ENCODE assay signal across 18 mouse cellular contexts in genomic region chr10:68672291-68672690, GRCm38 (mm10). TPM values are rescaled to one million over a fixed set of nuclear protein-coding genes. Genes with fewer than 3 reads are reported as not detected.
DNase-seq lines count a peak whose midpoint lies in the region; ATAC-seq lines count a peak whose summit lies in the region.
"Had no signal": no experiment of that assay in that cellular context is flagged by ENCODE, and none has a peak within 500 bp of the region (broad histone marks: within the 10 kb centered on the region; RNA-seq: fewer than 3 reads in every experiment).

No protein-coding gene starts in this region.

- peaks cover 7% of the 10 kb centered on the region for H3K4me1 ChIP-seq in heart, embryonic 15.5 days (replicated peaks)
- H3K4me1 ChIP-seq in heart, embryonic 10.5 days = peaks cover 6% of the 10 kb centered on the region; the same call in 1 of the 2 replicates
- H3K4me1 ChIP-seq in midbrain, embryonic 14.5 days (ENCODE audit: control insufficient read depth, insufficient read depth, low read length) = peaks cover 3% of the 10 kb centered on the region; the same call in 1 of the 2 replicates
- H3K4me1 ChIP-seq in midbrain, embryonic 10.5 days = 0 out of 2 replicates have a peak, but pooled peaks cover 3% of the 10 kb centered on the region
- no peaks in the 10 kb centered on the region for H3K4me1 ChIP-seq in embryonic facial prominence, embryonic 11.5 days (ENCODE audit: control insufficient read depth, insufficient read depth, low read length)
- H3K4me1 ChIP-seq: hindbrain, embryonic 13.5 days; liver, embryonic 12.5 days; neural tube, embryonic 12.5 days had no signal

- H3K27me3 ChIP-seq in heart, embryonic 15.5 days = no peaks in the 10 kb centered on the region
- H3K27me3 ChIP-seq in heart, embryonic 10.5 days (ENCODE audit: insufficient read depth, poor library complexity, severe bottlenecking) = no peaks in the 10 kb centered on the region
- no peaks in the 10 kb centered on the region for H3K27me3 ChIP-seq in midbrain, embryonic 14.5 days (ENCODE audit: control insufficient read depth, insufficient read depth, low read length)
- no peaks in the 10 kb centered on the region for H3K27me3 ChIP-seq in midbrain, embryonic 10.5 days (ENCODE audit: low read depth, poor library complexity, severe bottlenecking)
- no peaks in the 10 kb centered on the region for H3K27me3 ChIP-seq in embryonic facial prominence, embryonic 11.5 days (ENCODE audit: control insufficient read depth, insufficient read depth, low read length)
- H3K27me3 ChIP-seq: embryonic facial prominence, embryonic 12.5 days; hindbrain, embryonic 13.5 days; liver, embryonic 12.5 days; neural tube, embryonic 12.5 days had no signal

- WGBS in heart, embryonic 15.5 days = 64% methylated on average over 12 of the region's 12 CpGs
- 85% methylated on average over 12 of the region's 12 CpGs for WGBS in heart, embryonic 10.5 days
- WGBS in midbrain, embryonic 14.5 days = 80% methylated on average over 12 of the region's 12 CpGs
- 90% methylated on average over 12 of the region's 12 CpGs for WGBS in midbrain, embryonic 10.5 days
- 58% methylated on average over 12 of the region's 12 CpGs for WGBS in embryonic facial prominence, embryonic 11.5 days

- H3K36me3 ChIP-seq in heart, embryonic 15.5 days = no peaks in the 10 kb centered on the region
- no peaks in the 10 kb centered on the region for H3K36me3 ChIP-seq in heart, embryonic 10.5 days
- no peaks in the 10 kb centered on the region for H3K36me3 ChIP-seq in midbrain, embryonic 14.5 days (ENCODE audit: control insufficient read depth, insufficient read depth, low read length)
- no peaks in the 10 kb centered on the region for H3K36me3 ChIP-seq in midbrain, embryonic 10.5 days
- no peaks in the 10 kb centered on the region for H3K36me3 ChIP-seq in embryonic facial prominence, embryonic 11.5 days (replicated peaks; ENCODE audit: control insufficient read depth, insufficient read depth, low read depth, low read length)
- H3K36me3 ChIP-seq: embryonic facial prominence, embryonic 12.5 days; hindbrain, embryonic 13.5 days; liver, embryonic 12.5 days; neural tube, embryonic 12.5 days had no signal

- DNase-seq in heart, embryonic 10.5 days (ENCODE audit: low spot score) = no peak
- peak; percentile 7 for DNase-seq in midbrain, embryonic 14.5 days
- no peak for DNase-seq in midbrain, embryonic 10.5 days (ENCODE audit: low spot score)
- peak; percentile 29 for DNase-seq in embryonic facial prominence, embryonic 11.5 days (ENCODE audit: low spot score)
- peak; percentile 12 for DNase-seq in mesoderm, embryonic 11.5 days (ENCODE audit: low read depth, low spot score)
- no peak for DNase-seq in frontal cortex, adult 2 months (ENCODE audit: extremely low spot score in 1 of 2, low spot score in 1 of 2)
- DNase-seq: adrenal gland, postnatal 25 days; cerebellum, adult 9-11 months; heart, adult 2 months; heart, postnatal 14 days; right cerebral cortex, postnatal 14 days had no signal

- ATAC-seq in heart, embryonic 15.5 days (replicated peaks; ENCODE audit: insufficient number of reproducible peaks, insufficient read depth, low FRiP score, low read depth) = no peak
- ATAC-seq in midbrain, embryonic 14.5 days (ENCODE audit: low FRiP score, low TSS enrichment) = no peak
- 0 out of 2 replicates have a peak, but pooled peaks have one; percentile 48 for ATAC-seq in embryonic facial prominence, embryonic 11.5 days (replicated peaks; ENCODE audit: insufficient number of reproducible peaks, low FRiP score, low TSS enrichment, low read depth)
- no peak for ATAC-seq in megakaryocyte progenitor cell, adult 5-6 weeks (replicated peaks; ENCODE audit: poor library complexity)
- ATAC-seq: intestine, embryonic 16.5 days; liver, embryonic 12.5 days had no signal

- H3K9ac ChIP-seq in heart, embryonic 15.5 days = no peak overlapping the region
- no peak overlapping the region for H3K9ac ChIP-seq in midbrain, embryonic 14.5 days (replicated peaks; ENCODE audit: low read length)
- no peak overlapping the region for H3K9ac ChIP-seq in embryonic facial prominence, embryonic 11.5 days (replicated peaks; ENCODE audit: low read length)
- H3K9ac ChIP-seq: embryonic facial prominence, embryonic 12.5 days; hindbrain, embryonic 13.5 days; liver, embryonic 12.5 days; neural tube, embryonic 12.5 days had no signal

- H3K9me3 ChIP-seq in heart, embryonic 15.5 days (replicated peaks) = no peaks in the 10 kb centered on the region
- no peaks in the 10 kb centered on the region for H3K9me3 ChIP-seq in heart, embryonic 10.5 days
- no peaks in the 10 kb centered on the region for H3K9me3 ChIP-seq in midbrain, embryonic 14.5 days (ENCODE audit: control insufficient read depth, low read length)
- H3K9me3 ChIP-seq in midbrain, embryonic 10.5 days (replicated peaks) = no peaks in the 10 kb centered on the region
- no peaks in the 10 kb centered on the region for H3K9me3 ChIP-seq in embryonic facial prominence, embryonic 11.5 days (replicated peaks; ENCODE audit: control insufficient read depth, low read length)
- H3K9me3 ChIP-seq: embryonic facial prominence, embryonic 12.5 days; hindbrain, embryonic 13.5 days; liver, embryonic 12.5 days; neural tube, embryonic 12.5 days had no signal

- no peak overlapping the region for H3K4me2 ChIP-seq in heart, embryonic 15.5 days
- H3K4me2 ChIP-seq in midbrain, embryonic 14.5 days (ENCODE audit: low read length) = no peak overlapping the region
- no peak overlapping the region for H3K4me2 ChIP-seq in embryonic facial prominence, embryonic 11.5 days (ENCODE audit: low read depth, low read length)
- H3K4me2 ChIP-seq: embryonic facial prominence, embryonic 12.5 days; hindbrain, embryonic 13.5 days; liver, embryonic 12.5 days; neural tube, embryonic 12.5 days had no signal

- H3K4me3 ChIP-seq in heart, embryonic 15.5 days = no peak overlapping the region
- no peak overlapping the region for H3K4me3 ChIP-seq in heart, embryonic 10.5 days
- H3K4me3 ChIP-seq in midbrain, embryonic 14.5 days (replicated peaks; ENCODE audit: low read depth, low read length) = no peak overlapping the region
- no peak overlapping the region for H3K4me3 ChIP-seq in midbrain, embryonic 10.5 days
- H3K4me3 ChIP-seq in embryonic facial prominence, embryonic 11.5 days (ENCODE audit: low read depth, low read length) = no peak overlapping the region
- H3K4me3 ChIP-seq: embryonic facial prominence, embryonic 12.5 days; heart, adult 2 months; hindbrain, embryonic 13.5 days; liver, embryonic 12.5 days; neural tube, embryonic 12.5 days had no signal

- peak overlapping the region; percentile 16; the same call in 1 of the 2 replicates for H3K27ac ChIP-seq in heart, embryonic 15.5 days
- H3K27ac ChIP-seq in heart, embryonic 10.5 days = no peak overlapping the region
- H3K27ac ChIP-seq in midbrain, embryonic 14.5 days (replicated peaks; ENCODE audit: low read depth, low read length) = peak overlapping the region; percentile 16
- no peak overlapping the region for H3K27ac ChIP-seq in midbrain, embryonic 10.5 days (replicated peaks)
- H3K27ac ChIP-seq in embryonic facial prominence, embryonic 11.5 days (replicated peaks; ENCODE audit: low read depth, low read length) = no peak overlapping the region
- H3K27ac ChIP-seq: embryonic facial prominence, embryonic 12.5 days; heart, adult 2 months; hindbrain, embryonic 13.5 days; liver, embryonic 12.5 days; neural tube, embryonic 12.5 days had no signal

RNA-seq across cellular contexts. Expression of gene Tmem26, which starts 51.2 kb away (rescaled TPM):
- 4.0 and 5.6 TPM in 2 replicates for polyA plus RNA-seq in heart, embryonic 15.5 days (2015; fragmentation: Nextera tagmentation; extraction: Ambion mirVana)
- polyA plus RNA-seq in heart, embryonic 10.5 days (2016; fragmentation: Nextera tagmentation; extraction: Ambion mirVana) = 1.8 and 4.0 TPM in 2 replicates
- 4.0 and 6.2 TPM in 2 replicates for polyA plus RNA-seq in midbrain, embryonic 14.5 days (2014; fragmentation: Nextera tagmentation; extraction: Ambion mirVana)
- polyA plus RNA-seq in midbrain, embryonic 10.5 days (2016; fragmentation: Nextera tagmentation; extraction: Ambion mirVana) = 1.5 and 2.2 TPM in 2 replicates
- 28.6 and 30.7 TPM in 2 replicates for polyA plus RNA-seq in embryonic facial prominence, embryonic 11.5 days (2014; fragmentation: Nextera tagmentation; extraction: Ambion mirVana)
- 2.1 and 2.4 TPM in 2 replicates for total RNA-seq in megakaryocyte progenitor cell, adult 5-6 weeks (2015)
- total RNA-seq in megakaryocyte progenitor cell, adult 5-6 weeks (2017) = 0.57 and 0.92 TPM in 2 replicates
- polyA plus RNA-seq in frontal cortex, adult 2 months (2012; rRNA removed) = 0.25 and 0.34 TPM in 2 replicates

Comparison
In these comparisons a context has a peak if more than half of its experiments do, and no peak if none do; other contexts are left out.
1. H3K27ac ChIP-seq: peak in heart, embryonic 15.5 days (single experiment) and midbrain, embryonic 14.5 days (single experiment); none in heart, embryonic 10.5 days (single experiment), midbrain, embryonic 10.5 days (single experiment) and embryonic facial prominence, embryonic 11.5 days (single experiment).
2. DNase-seq: peak in midbrain, embryonic 14.5 days (single experiment), embryonic facial prominence, embryonic 11.5 days (single experiment) and mesoderm, embryonic 11.5 days (single experiment); none in heart, embryonic 10.5 days (single experiment), midbrain, embryonic 10.5 days (single experiment) and frontal cortex, adult 2 months (0 of 2).